Mouse (Mus musculus) forebrain, embryonic 14.5 days (tissue): ENCODE measurements around the gene Usp3. TPM values are rescaled to one million over a fixed set of nuclear protein-coding genes. Genes with fewer than 3 reads are reported as not detected.

ENCODE experiments used
- ATAC-seq: fragments of 200-750 bp; cut with Nextera tagmentation; 2 replicates; pipeline ENCODE4 v1.8.0; 2017; ENCODE audit warnings: mild to moderate bottlenecking, moderate library complexity
- DNase-seq: peaks from one replicate; pipeline ENCODE4 v3.0.0-alpha.2; 2015; ENCODE audit warnings: low spot score
- H3K27ac ChIP-seq: fragments of 300-500 bp; sonication (generic); 2 replicates; pipeline ENCODE4 v1.5.1; 2014; ENCODE audit warnings: low read depth, mild to moderate bottlenecking, control low read depth, low read length, moderate library complexity
- H3K27me3 ChIP-seq: fragments of 300-500 bp; sonication (generic); replicated peaks from 2 replicates; pipeline ENCODE4 v1.6.1; 2014; ENCODE audit warnings: low read length, control low read depth, mixed read lengths; ENCODE audit not compliant: control insufficient read depth, insufficient read depth
- H3K36me3 ChIP-seq: fragments of 300-500 bp; sonication (generic); 2 replicates; pipeline ENCODE4 v1.6.1; 2014; ENCODE audit warnings: low read length, control low read depth; ENCODE audit not compliant: control insufficient read depth, insufficient read depth
- H3K4me1 ChIP-seq: fragments of 300-500 bp; sonication (generic); 2 replicates; pipeline ENCODE4 v1.6.1; 2014; ENCODE audit warnings: antibody characterized with exemption, low read length, control low read depth; ENCODE audit not compliant: control insufficient read depth, insufficient read depth
- H3K4me2 ChIP-seq: fragments of 300-500 bp; sonication (generic); 2 replicates; pipeline ENCODE4 v1.6.1; 2014; ENCODE audit warnings: mild to moderate bottlenecking, control low read depth, low read length
- H3K4me3 ChIP-seq: fragments of 300-500 bp; sonication (generic); 2 replicates; pipeline ENCODE4 v1.5.1; 2014; ENCODE audit warnings: low read depth, low read length, control low read depth
- H3K9ac ChIP-seq: fragments of 300-500 bp; sonication (generic); 2 replicates; pipeline ENCODE4 v1.6.1; 2014; ENCODE audit warnings: mild to moderate bottlenecking, low read length, control low read depth, moderate library complexity
- H3K9me3 ChIP-seq: fragments of 300-500 bp; sonication (generic); replicated peaks from 2 replicates; pipeline ENCODE4 v1.6.1; 2016; ENCODE audit warnings: low read length, control low read depth, mixed read lengths; ENCODE audit not compliant: control insufficient read depth
- WGBS: fragments of 180-500 bp; shearing (Covaris S2); extraction: QIAGEN DNeasy Blood & Tissue Kit; methylation state at CpG from one replicate; pipeline ENCODE4 v1.1.7; 2014; 5-methylcytosine and 5-hydroxymethylcytosine counted together
- polyA plus RNA-seq: library from polyadenylated mRNA; unstranded; fragments of >200 nt; fragmentation: Nextera tagmentation; extraction: Ambion mirVana; gene quantifications from 2 replicates; pipeline ENCODE4 v1.2.1, GENCODE M21; 2014

Usp3 gene
- polyA plus RNA-seq, 1 experiment from 2014 or later = 134 TPM

DNA sequence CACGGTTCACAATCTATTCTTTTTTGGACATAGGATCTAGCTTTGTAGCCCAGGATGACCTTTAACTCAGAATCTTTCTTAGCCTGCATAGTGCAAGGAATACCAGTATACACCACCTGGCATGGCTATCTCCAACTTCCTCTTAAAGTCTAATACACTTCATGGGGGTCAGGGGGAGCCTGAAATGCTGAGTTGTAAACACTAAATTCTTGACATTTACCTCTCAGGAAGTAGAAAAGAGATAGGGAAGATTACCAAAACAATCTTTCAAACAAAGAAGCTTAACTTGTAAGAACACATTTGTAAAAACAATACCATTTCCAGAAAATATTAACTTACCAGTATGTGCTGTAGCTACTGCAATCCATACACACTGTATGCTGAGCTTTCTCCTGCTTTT is 30.7 kb downstream of the Usp3 start:
- H3K27ac ChIP-seq = no peak overlapping the region
- WGBS = 82% methylated on average over 1 of the region's 1 CpGs
- no peaks in the 10 kb centered on the region for H3K9me3 ChIP-seq
- H3K36me3 ChIP-seq = no peaks in the 10 kb centered on the region
- H3K4me3 ChIP-seq = no peak overlapping the region
- no peak for ATAC-seq
- H3K27me3 ChIP-seq = no peaks in the 10 kb centered on the region
- no peak for DNase-seq
- peaks cover 3% of the 10 kb centered on the region for H3K4me1 ChIP-seq
- no peak overlapping the region for H3K9ac ChIP-seq
- no peak overlapping the region for H3K4me2 ChIP-seq

DNA sequence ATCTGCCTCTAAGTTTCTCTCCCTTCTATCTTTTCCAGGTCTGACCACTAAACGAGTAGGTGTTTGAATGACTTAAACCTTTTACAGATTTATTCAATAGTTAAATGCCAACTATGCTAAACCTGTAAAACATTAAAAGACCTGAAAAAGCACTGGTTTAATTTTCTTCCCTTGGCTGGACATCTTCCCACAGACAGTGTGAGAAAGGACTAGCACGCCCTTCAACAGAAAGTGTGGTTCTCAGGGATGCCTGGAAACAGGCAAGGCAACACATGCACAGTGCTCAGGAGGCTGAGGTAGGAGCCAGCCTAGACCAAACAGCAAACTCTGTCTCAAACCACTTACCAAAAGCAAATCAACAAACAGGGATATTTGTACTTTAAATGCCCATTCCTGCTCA is 31.4 kb downstream of the Usp3 start:
- H3K9me3 ChIP-seq = no peaks in the 10 kb centered on the region
- H3K27me3 ChIP-seq = no peaks in the 10 kb centered on the region
- WGBS = 85% methylated on average over 2 of the region's 2 CpGs
- no peak overlapping the region for H3K4me2 ChIP-seq
- no peak overlapping the region for H3K9ac ChIP-seq
- no peak overlapping the region for H3K27ac ChIP-seq
- DNase-seq = no peak
- H3K36me3 ChIP-seq = no peaks in the 10 kb centered on the region
- peaks cover 3% of the 10 kb centered on the region for H3K4me1 ChIP-seq
- no peak overlapping the region for H3K4me3 ChIP-seq
- ATAC-seq = no peak

DNA sequence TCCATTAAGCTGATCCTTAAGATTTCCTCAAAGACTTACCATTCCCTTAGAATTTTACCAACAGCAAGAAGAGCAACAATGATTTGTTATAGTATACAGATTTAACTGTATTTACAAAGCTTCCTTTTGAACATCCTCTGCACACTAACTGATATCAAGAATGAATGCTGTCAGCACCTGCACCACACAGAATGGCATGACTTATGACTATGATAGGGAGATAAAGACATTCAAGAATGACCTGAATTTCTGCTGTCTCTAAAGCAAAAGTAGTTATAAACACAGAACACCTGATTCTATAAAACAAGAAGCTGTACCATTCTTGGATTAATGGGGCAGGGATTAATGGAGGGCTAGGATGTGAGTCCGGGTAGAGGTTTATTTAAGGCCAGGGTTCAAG is 32.2 kb downstream of the Usp3 start:
- peaks cover 3% of the 10 kb centered on the region for H3K4me1 ChIP-seq
- H3K9me3 ChIP-seq = no peaks in the 10 kb centered on the region
- H3K36me3 ChIP-seq = no peaks in the 10 kb centered on the region
- H3K27ac ChIP-seq = peak overlapping the region; percentile 36; the same call in 1 of the 2 replicates
- H3K4me3 ChIP-seq = no peak overlapping the region
- WGBS = 74% methylated on average over 1 of the region's 1 CpGs
- no peak overlapping the region for H3K4me2 ChIP-seq
- no peak overlapping the region for H3K9ac ChIP-seq
- DNase-seq = no peak
- ATAC-seq = no peak
- H3K27me3 ChIP-seq = no peaks in the 10 kb centered on the region

DNA sequence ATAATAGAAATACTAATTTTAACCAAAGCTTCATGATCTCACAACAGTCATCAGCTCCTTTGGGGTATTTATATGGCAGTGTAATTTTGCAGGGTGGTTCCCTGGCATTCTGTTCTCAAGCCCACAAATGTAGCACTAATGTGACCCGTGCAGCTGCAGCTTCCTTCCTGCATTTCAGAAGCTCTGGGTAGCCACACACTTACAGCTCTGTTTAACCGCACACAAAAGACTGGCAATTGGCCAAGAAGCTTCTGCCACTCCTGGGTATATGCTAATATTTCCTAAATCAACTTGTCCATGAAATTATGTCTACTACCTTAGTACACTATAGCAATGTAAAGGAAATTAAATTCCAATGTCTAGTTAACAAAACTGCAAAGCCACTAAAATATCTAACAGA is 32.6 kb downstream of the Usp3 start:
- DNase-seq (peak; percentile 84), ATAC-seq (peak; percentile 75; the same call in 1 of the 2 replicates)
- no peaks in the 10 kb centered on the region for H3K27me3 ChIP-seq
- peaks cover 3% of the 10 kb centered on the region for H3K4me1 ChIP-seq
- no peak overlapping the region for H3K4me3 ChIP-seq
- no peaks in the 10 kb centered on the region for H3K36me3 ChIP-seq
- H3K9me3 ChIP-seq = no peaks in the 10 kb centered on the region
- peak overlapping the region; percentile 35; the same call in 1 of the 2 replicates for H3K27ac ChIP-seq
- 3% methylated on average over 2 of the region's 2 CpGs for WGBS
- H3K4me2 ChIP-seq = no peak overlapping the region
- H3K9ac ChIP-seq = no peak overlapping the region

DNA sequence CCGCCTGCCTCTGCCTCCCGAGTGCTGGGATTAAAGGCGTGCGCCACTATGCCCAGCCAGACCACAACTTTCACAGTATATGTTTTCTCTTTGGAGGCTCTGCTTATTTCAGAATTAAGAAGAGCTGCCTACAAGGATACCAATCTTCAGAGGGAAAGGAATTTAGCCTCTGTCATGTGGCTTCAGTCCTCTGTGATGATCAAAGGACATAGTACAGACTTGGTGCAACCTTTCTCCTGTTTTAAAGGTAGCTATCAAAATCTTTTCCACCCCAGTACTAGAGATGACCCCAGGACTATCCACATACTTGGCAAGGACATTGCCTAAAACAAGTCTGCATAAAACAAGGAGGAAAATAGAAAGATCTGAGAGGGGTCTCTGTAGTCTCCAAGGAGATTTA is 34.0 kb downstream of the Usp3 start:
- H3K4me3 ChIP-seq = no peak overlapping the region
- H3K9ac ChIP-seq = no peak overlapping the region
- ATAC-seq (no peak), DNase-seq (no peak)
- H3K36me3 ChIP-seq = no peaks in the 10 kb centered on the region
- no peak overlapping the region for H3K27ac ChIP-seq
- 97% methylated on average over 4 of the region's 4 CpGs for WGBS
- no peaks in the 10 kb centered on the region for H3K9me3 ChIP-seq
- H3K4me2 ChIP-seq = no peak overlapping the region
- H3K4me1 ChIP-seq = peaks cover 3% of the 10 kb centered on the region
- no peaks in the 10 kb centered on the region for H3K27me3 ChIP-seq

DNA sequence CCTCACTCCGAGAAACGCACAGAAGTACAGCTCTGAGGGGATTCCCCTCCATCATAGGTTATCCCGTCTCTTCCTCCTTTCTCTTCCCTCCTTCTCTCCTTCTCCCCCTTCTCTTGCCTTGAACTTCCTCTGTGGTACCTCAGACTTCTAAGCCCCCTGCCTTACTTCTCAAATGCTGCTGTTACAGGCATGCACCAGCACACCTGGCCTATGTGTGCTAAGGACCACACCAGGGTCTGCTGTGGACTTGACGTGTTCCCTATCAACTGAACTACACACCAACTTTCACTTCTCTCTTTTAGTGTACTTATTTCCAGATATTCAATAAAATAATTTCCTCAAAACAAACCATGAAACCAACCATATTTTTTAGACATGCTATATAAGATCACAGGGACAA is 50.2 kb downstream of the Usp3 start:
- H3K4me3 ChIP-seq = no peak overlapping the region
- H3K9ac ChIP-seq = no peak overlapping the region
- H3K27me3 ChIP-seq = no peaks in the 10 kb centered on the region
- ATAC-seq (no peak), DNase-seq (no peak)
- H3K4me1 ChIP-seq = 0 out of 2 replicates have a peak, but pooled peaks cover 1% of the 10 kb centered on the region
- no peaks in the 10 kb centered on the region for H3K9me3 ChIP-seq
- peaks cover 70% of the 10 kb centered on the region for H3K36me3 ChIP-seq
- WGBS = 90% methylated on average over 4 of the region's 4 CpGs
- no peak overlapping the region for H3K27ac ChIP-seq
- no peak overlapping the region for H3K4me2 ChIP-seq

DNA sequence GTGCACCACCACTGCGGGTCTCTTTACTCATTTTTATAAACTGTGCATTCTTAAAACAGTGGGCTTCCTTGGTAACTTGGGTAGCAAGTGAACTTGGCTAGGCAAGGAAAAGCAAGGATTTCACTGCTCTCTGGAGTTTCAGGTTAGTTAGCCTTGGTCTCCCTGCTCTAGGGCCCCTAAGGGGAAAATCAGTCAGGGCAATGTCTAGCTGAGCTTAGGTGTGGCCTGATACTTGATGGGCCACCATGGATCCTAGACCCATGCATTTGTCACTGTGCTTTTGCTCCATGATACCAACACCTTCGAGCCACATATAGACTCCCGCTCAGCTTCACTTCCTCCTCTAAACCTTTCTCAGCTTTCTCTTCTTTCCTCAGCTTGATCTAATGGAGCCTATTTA is 71.3 kb downstream of the Usp3 start:
- ATAC-seq = no peak
- peaks cover 89% of the 10 kb centered on the region for H3K36me3 ChIP-seq

DNA sequence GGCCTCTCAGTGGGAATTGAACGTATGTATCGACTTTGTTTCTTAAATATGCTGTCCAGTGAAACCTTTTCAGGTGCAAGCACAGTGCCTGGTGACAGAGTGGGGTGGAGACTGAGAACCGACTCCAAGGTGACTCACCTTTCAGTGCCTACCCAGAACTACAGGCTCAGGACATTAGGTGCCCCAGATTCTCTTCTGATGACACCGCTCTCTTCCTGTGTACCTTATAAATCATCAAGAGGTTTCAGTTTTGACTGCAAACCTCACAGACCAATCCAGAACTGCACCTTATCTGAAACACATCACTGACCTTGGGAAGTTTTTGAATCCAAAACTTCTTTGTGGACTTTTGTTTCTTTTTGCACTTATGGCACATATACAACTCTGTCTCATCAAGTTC is 72.6 kb downstream of the Usp3 start:
- Histone ChIP-seq H3K9me3 (no peaks in the 10 kb centered on the region), H3K27me3 (no peaks in the 10 kb centered on the region), H3K4me2 (no peak overlapping the region), H3K9ac (no peak overlapping the region), H3K27ac (no peak overlapping the region), H3K36me3 (peaks cover 90% of the 10 kb centered on the region), H3K4me1 (no peaks in the 10 kb centered on the region), H3K4me3 (no peak overlapping the region)
- ATAC-seq (no peak), DNase-seq (no peak)
- WGBS = 96% methylated on average over 4 of the region's 4 CpGs

More for the DNA sequence above, 71.3 kb downstream of the Usp3 start:
- no peaks in the 10 kb centered on the region for H3K9me3 ChIP-seq
- no peak overlapping the region for H3K27ac ChIP-seq
- H3K4me2 ChIP-seq = no peak overlapping the region
- H3K27me3 ChIP-seq = no peaks in the 10 kb centered on the region
- H3K4me3 ChIP-seq = no peak overlapping the region
- 98% methylated on average over 3 of the region's 3 CpGs for WGBS
- H3K4me1 ChIP-seq = no peaks in the 10 kb centered on the region
- no peak for DNase-seq
- H3K9ac ChIP-seq = no peak overlapping the region

DNA sequence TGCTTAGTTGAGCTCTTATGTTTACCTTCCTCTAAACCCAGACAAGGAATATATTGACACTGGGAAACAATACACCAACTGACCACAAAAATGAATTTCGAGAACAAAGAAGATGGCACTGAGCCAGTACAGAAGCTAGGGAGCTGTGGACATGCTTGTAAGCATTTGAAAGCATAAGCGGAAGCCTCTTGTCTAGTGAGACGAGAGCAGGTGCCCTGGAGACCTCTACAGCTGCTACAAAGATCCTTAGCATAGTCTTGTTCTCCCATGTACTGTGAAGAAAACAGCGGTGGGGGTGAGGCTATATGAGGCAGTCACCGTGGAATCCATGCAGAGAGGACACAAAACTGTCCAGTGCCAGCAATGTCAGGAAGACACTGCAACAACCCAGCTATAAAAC is 74.0 kb downstream of the Usp3 start:
- no peak for ATAC-seq
- Histone ChIP-seq H3K27ac (no peak overlapping the region), H3K4me3 (no peak overlapping the region), H3K9me3 (no peaks in the 10 kb centered on the region), H3K9ac (no peak overlapping the region), H3K4me1 (no peaks in the 10 kb centered on the region), H3K27me3 (no peaks in the 10 kb centered on the region), H3K36me3 (peaks cover 92% of the 10 kb centered on the region), H3K4me2 (no peak overlapping the region)
- 65% methylated on average over 5 of the region's 5 CpGs for WGBS
- no peak for DNase-seq
